23 mouse cellular contexts compared by ENCODE assay signal in the genomic region with DNA sequence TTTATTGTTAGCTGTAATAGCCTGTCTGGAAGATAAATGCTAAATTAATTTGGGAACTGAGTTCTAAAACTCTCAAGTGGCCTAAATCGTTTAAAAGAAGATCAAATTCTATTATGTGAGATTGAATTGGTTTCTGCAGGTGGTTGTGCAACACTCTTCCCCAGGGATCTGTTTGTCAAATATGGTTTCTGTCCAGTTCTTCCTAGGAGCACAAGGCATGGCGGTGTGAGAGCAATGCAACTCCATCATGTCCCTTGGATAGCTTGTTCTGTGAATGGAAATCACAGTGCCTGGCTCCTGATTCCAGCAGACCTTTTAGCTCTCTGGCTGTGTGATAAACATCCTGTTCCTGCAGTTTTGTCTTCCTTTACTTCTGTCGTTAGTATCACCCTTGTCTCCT.
DNase-seq lines count a peak whose midpoint lies in the region; ATAC-seq and TF ChIP-seq lines count a peak whose summit lies in the region.
"Had no signal": no experiment of that assay in that cellular context is flagged by ENCODE, and none has a peak within 500 bp of the region (broad histone marks: within the 10 kb centered on the region; RNA-seq: fewer than 3 reads in every experiment).

No protein-coding gene starts in this region.

- H3K36me3 ChIP-seq in embryonic facial prominence, embryonic 14.5 days (ENCODE audit: control insufficient read depth, insufficient read depth, low read length): no peaks in the 10 kb centered on the region
- no peaks in the 10 kb centered on the region for H3K36me3 ChIP-seq in embryonic facial prominence, embryonic 10.5 days (replicated peaks)
- no peaks in the 10 kb centered on the region for H3K36me3 ChIP-seq in hindbrain, embryonic 15.5 days
- H3K36me3 ChIP-seq in hindbrain, embryonic 10.5 days: no peaks in the 10 kb centered on the region
- H3K36me3 ChIP-seq in lung, embryonic 14.5 days (ENCODE audit: insufficient read depth): no peaks in the 10 kb centered on the region
- H3K36me3 ChIP-seq: embryonic facial prominence, embryonic 15.5 days; G1E; hindbrain, embryonic 12.5 days; intestine, embryonic 15.5 days had no signal

- peak; percentile 5 for DNase-seq in embryonic facial prominence, embryonic 14.5 days (ENCODE audit: low spot score)
- no peak for DNase-seq in embryonic facial prominence, embryonic 10.5 days (ENCODE audit: low spot score)
- DNase-seq in hindbrain, embryonic 10.5 days (ENCODE audit: low spot score): no peak
- DNase-seq in lung, embryonic 14.5 days: peak; percentile 2
- DNase-seq in lung, postnatal 14 days: no peak
- DNase-seq: adrenal gland, adult 2 months; adrenal gland, postnatal 14 days; cerebellum, adult 11-12 months; cerebellum, adult 8-10 months; embryo, embryonic 11 days; gastrocnemius, postnatal 36 days; heart, postnatal 36 days; kidney, adult 11 months; kidney, adult 9 months had no signal

- H3K4me2 ChIP-seq in embryonic facial prominence, embryonic 14.5 days (ENCODE audit: low read depth, low read length): no peak overlapping the region
- H3K4me2 ChIP-seq in hindbrain, embryonic 15.5 days: no peak overlapping the region
- H3K4me2 ChIP-seq in lung, embryonic 14.5 days: no peak overlapping the region
- H3K4me2 ChIP-seq: embryonic facial prominence, embryonic 15.5 days; heart, embryonic 11.5 days; hindbrain, embryonic 12.5 days; intestine, embryonic 15.5 days had no signal

- no peak for TF ChIP-seq CTCF in lung, embryonic 14.5 days (IDR thresholded peaks at IDR 0.05; ENCODE audit: low read depth)

- 69% methylated on average over 3 of the region's 3 CpGs for WGBS in embryonic facial prominence, embryonic 14.5 days
- WGBS in embryonic facial prominence, embryonic 10.5 days: 68% methylated on average over 3 of the region's 3 CpGs
- 28% methylated on average over 3 of the region's 3 CpGs for WGBS in hindbrain, embryonic 15.5 days
- 71% methylated on average over 3 of the region's 3 CpGs for WGBS in hindbrain, embryonic 10.5 days
- 38% methylated on average over 3 of the region's 3 CpGs for WGBS in lung, embryonic 14.5 days

- no peak overlapping the region for H3K27ac ChIP-seq in embryonic facial prominence, embryonic 14.5 days (replicated peaks; ENCODE audit: low read depth, low read length)
- no peak overlapping the region for H3K27ac ChIP-seq in embryonic facial prominence, embryonic 10.5 days (replicated peaks)
- no peak overlapping the region for H3K27ac ChIP-seq in hindbrain, embryonic 15.5 days (replicated peaks)
- no peak overlapping the region for H3K27ac ChIP-seq in hindbrain, embryonic 10.5 days
- H3K27ac ChIP-seq in lung, embryonic 14.5 days (ENCODE audit: low read depth): no peak overlapping the region
- H3K27ac ChIP-seq: embryonic facial prominence, embryonic 15.5 days; hindbrain, embryonic 12.5 days; intestine, embryonic 15.5 days had no signal

- H3K27me3 ChIP-seq in embryonic facial prominence, embryonic 14.5 days (replicated peaks; ENCODE audit: control insufficient read depth, insufficient read depth, low read length): no peaks in the 10 kb centered on the region
- H3K27me3 ChIP-seq in embryonic facial prominence, embryonic 10.5 days (replicated peaks; ENCODE audit: low read depth, poor library complexity, severe bottlenecking): no peaks in the 10 kb centered on the region
- no peaks in the 10 kb centered on the region for H3K27me3 ChIP-seq in hindbrain, embryonic 15.5 days
- no peaks in the 10 kb centered on the region for H3K27me3 ChIP-seq in hindbrain, embryonic 10.5 days (ENCODE audit: insufficient read depth, poor library complexity, severe bottlenecking)
- no peaks in the 10 kb centered on the region for H3K27me3 ChIP-seq in lung, embryonic 14.5 days (ENCODE audit: insufficient read depth, low read length)
- H3K27me3 ChIP-seq: CH12.LX; embryonic facial prominence, embryonic 15.5 days; hindbrain, embryonic 12.5 days; intestine, embryonic 15.5 days had no signal

- H3K9me3 ChIP-seq in embryonic facial prominence, embryonic 14.5 days (ENCODE audit: control insufficient read depth, low read length): no peaks in the 10 kb centered on the region
- no peaks in the 10 kb centered on the region for H3K9me3 ChIP-seq in embryonic facial prominence, embryonic 10.5 days
- no peaks in the 10 kb centered on the region for H3K9me3 ChIP-seq in hindbrain, embryonic 15.5 days
- H3K9me3 ChIP-seq in hindbrain, embryonic 10.5 days: 0 out of 2 replicates have a peak, but pooled peaks cover 2% of the 10 kb centered on the region
- H3K9me3 ChIP-seq in lung, embryonic 14.5 days (ENCODE audit: low read depth, low read length): no peaks in the 10 kb centered on the region
- H3K9me3 ChIP-seq: embryonic facial prominence, embryonic 15.5 days; G1E; hindbrain, embryonic 12.5 days; intestine, embryonic 15.5 days had no signal

- no peaks in the 10 kb centered on the region for H3K4me1 ChIP-seq in embryonic facial prominence, embryonic 14.5 days (ENCODE audit: control insufficient read depth, insufficient read depth, low read length)
- no peaks in the 10 kb centered on the region for H3K4me1 ChIP-seq in embryonic facial prominence, embryonic 10.5 days
- no peaks in the 10 kb centered on the region for H3K4me1 ChIP-seq in hindbrain, embryonic 15.5 days (replicated peaks)
- H3K4me1 ChIP-seq in hindbrain, embryonic 10.5 days (replicated peaks): no peaks in the 10 kb centered on the region
- H3K4me1 ChIP-seq in lung, embryonic 14.5 days (ENCODE audit: insufficient read depth): no peaks in the 10 kb centered on the region
- H3K4me1 ChIP-seq: embryonic facial prominence, embryonic 15.5 days; hindbrain, embryonic 12.5 days; intestine, embryonic 15.5 days had no signal

- no peak for ATAC-seq in embryonic facial prominence, embryonic 14.5 days (ENCODE audit: low read depth)
- ATAC-seq in hindbrain, embryonic 15.5 days (ENCODE audit: low FRiP score, low read depth): 0 out of 2 replicates have a peak, but pooled peaks have one; percentile 54
- ATAC-seq in lung, embryonic 14.5 days (ENCODE audit: insufficient read depth): no peak
- ATAC-seq: forebrain, embryonic 14.5 days; forebrain, postnatal 0 days; intestine, embryonic 15.5 days had no signal

- H3K4me3 ChIP-seq in embryonic facial prominence, embryonic 14.5 days (ENCODE audit: low read depth, low read length): no peak overlapping the region
- no peak overlapping the region for H3K4me3 ChIP-seq in embryonic facial prominence, embryonic 10.5 days
- no peak overlapping the region for H3K4me3 ChIP-seq in hindbrain, embryonic 15.5 days
- no peak overlapping the region for H3K4me3 ChIP-seq in hindbrain, embryonic 10.5 days
- no peak overlapping the region for H3K4me3 ChIP-seq in lung, embryonic 14.5 days (ENCODE audit: low read depth, low read length)
- H3K4me3 ChIP-seq: embryonic facial prominence, embryonic 15.5 days; hindbrain, embryonic 12.5 days; intestine, embryonic 15.5 days had no signal

- H3K9ac ChIP-seq in embryonic facial prominence, embryonic 14.5 days (ENCODE audit: low read depth, low read length): no peak overlapping the region
- no peak overlapping the region for H3K9ac ChIP-seq in hindbrain, embryonic 15.5 days
- no peak overlapping the region for H3K9ac ChIP-seq in lung, embryonic 14.5 days
- H3K9ac ChIP-seq: embryonic facial prominence, embryonic 15.5 days; forebrain, postnatal 0 days; hindbrain, embryonic 12.5 days; intestine, embryonic 15.5 days had no signal

Comparison
In these comparisons a context has a peak if more than half of its experiments do, and no peak if none do; other contexts are left out.
1. DNase-seq: peak in embryonic facial prominence, embryonic 14.5 days (single experiment) and lung, embryonic 14.5 days (single experiment); none in embryonic facial prominence, embryonic 10.5 days (single experiment), hindbrain, embryonic 10.5 days (single experiment) and lung, postnatal 14 days (single experiment).